Mouse (Mus musculus) adrenal gland, postnatal 36 days (tissue): ENCODE measurements at regions not wholly inside any gene's neighbourhood (a gene's known extent, or its start where the extent isn't known, plus 50 kb on each side); places are given as distances from the start of the nearest gene placed in this dataset.
A peak's percentile ranks its signal among the peaks of the same experiment; 100 is the strongest.

Experiments used
- DNase-seq, 2 experiments: peaks; one replicate each; pipeline ENCODE4 v3.0.0; 2021; ENCODE audit warnings: mixed read lengths in 1 of 2

GRCm38 (mm10) chr9:100097028-100097427 lies 221.1 kb upstream of the Sox14 start:
- DNase-seq: no peak

- DNase-seq: no peak
These were observed 219.6 kb upstream of the Sox14 start for GRCm38 (mm10) chr9:100095559-100095959.

DNA sequence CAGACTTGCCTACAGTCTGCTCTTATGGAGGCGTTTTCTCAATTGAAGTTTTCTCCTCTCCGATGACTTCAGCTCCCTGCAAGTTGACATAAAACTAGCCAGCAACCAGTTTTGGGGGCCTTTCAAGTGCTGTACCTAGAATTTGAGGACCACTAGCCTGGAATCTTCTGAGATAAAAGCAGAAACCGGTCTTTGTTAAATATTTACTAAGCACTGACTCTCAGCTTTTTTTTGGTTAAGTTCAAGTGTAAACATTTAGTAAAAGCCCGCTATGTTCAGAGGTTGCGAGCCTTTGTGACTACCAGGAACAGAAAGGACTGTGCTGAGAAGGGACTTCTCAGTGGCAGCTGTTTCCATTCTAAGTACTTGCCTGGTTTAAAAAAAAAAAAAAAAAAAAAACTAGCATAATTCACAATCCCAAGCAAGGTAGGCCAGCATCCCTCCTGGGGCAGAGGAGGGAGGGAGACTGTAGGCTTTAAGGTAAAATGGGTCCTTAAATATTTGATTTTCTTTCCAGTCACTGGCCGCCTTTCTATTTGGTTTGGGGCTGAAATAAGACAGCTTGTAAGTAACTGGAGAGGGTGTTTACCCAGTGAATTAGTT lies 219.1 kb upstream of the Sox14 start:
- no peak for DNase-seq

DNA sequence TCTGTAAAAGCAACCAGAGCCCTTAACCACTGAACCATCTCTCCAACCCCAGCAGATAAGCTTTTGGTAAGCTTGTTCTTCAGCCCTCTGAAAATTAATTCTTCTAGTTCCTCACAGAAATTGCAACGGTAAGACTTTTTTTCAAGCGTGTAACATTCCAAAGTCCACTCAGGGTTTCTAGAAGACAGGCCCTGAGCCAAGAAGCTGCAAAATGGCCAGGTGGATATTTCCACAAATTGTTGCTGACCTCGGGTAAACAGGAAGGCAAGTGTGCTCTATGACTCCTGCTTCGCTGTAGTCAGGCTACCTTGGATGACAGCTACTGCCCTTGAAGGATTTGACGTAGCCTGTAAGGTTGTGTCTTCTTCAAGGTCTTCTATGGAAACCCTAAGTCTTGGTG lies 195.2 kb upstream of the Sox14 start:
- no peak for DNase-seq

GRCm38 (mm10) chr9:100058541-100058940 lies 182.6 kb upstream of the Sox14 start:
- DNase-seq: no peak

DNA sequence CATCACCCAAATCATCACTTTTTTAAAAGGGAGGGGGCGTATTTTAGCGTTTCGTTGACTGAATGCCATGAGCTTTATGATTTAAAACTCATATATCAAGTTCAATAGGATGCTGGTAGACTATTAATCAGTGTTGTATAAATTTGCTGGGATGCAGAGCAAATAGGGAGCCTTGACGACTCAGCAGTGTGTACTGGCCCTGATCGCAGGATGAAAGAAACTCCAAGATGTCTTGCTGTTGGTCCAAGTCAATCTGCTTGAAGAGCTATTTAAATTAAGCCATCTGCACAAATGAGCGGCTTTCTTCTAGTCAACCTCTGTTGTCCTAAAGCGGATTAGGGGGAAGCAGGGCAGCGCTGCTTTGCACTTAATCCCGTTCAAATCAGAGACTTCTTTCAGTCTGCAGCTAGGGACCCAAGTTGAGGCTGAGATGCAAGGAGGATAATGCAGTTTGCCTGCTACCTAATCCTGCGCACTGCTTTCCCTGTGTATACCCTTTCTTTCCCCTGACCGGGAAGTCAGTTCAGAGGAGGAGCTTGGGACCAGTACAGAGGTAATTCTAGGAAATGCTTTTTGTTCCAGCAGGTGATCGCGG lies 170.3 kb upstream of the Sox14 start:
- no peak for DNase-seq

- DNase-seq: no peak
These were observed 169.7 kb upstream of the Sox14 start for GRCm38 (mm10) chr9:100045636-100046035.

DNA sequence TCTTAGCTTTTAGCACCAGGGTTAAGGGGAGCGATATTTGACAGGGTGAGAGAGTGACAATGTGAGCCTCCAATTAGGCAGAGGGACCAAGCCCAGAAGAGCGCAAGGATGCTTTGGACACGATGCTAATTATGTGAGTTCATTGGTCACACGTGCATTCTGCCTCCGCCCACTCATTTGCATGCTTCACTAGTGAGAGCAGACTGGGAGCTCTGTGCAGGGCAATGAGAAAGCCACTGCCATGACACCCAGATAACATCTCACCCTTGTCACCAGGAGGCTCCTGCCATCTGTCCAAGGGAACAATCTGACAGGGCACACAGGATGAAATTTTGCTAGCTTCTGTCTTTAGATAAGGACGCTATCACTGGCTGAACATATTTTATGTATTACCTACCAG lies 165.8 kb upstream of the Sox14 start:
- no peak for DNase-seq

DNA sequence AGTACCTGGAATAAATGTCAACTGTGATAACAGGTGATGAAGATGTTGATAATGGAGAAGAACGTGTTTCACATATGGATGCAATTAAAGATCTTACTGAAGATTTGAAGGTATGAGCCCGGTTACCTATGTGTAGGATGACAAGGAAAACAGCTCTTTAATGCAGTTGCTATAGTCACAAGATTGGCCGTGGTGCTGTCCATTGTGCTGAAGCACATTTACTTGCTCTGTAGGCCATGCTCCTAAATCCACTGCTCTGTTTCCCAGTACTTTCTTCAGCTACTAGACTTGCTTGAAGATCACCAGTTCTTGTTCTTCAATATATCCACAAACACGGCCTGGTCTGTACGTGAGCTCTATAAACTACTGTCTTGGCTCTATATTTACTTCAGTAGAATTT lies 147.7 kb upstream of the Sox14 start:
- peak in 1 of 2 experiments; percentile 20 for DNase-seq

DNA sequence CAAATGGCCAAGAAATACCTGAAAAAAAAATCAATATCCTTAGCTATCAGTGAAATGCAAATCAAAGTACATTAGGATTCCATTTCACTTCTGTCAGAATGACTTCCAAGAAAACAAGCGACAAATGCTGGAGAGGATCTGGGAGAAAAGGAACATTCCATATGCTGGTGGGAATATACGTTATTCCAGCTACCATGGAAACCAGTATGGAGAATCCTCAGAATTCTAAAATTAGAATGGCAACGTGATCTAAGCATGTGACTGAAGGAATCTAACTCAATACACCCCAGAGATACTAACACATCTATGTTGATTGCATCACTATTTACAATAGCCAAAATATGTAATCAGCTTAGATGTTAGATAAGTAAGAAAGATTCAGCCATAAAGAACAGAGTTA lies 146.1 kb upstream of the Sox14 start:
- DNase-seq: no peak

DNA sequence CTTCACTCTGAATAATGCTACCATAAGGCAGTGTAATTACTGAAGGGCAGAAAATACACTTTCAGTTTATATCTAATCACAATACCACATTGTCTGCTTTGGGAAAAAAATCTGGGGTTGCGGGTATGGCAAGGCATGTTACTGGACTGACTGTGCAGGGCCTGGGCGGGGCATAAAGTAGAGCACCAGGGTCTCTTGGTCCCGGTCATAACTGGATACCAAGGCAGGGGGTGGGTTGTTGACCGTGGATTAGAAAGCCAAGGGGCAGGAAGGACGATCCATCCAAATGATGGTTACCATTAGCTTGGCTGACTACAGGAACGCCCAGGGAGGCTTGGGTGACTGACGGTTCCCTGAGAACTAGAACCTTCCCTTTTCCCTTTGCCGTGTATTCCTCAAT lies 119.2 kb upstream of the Sox14 start:
- DNase-seq: no peak

DNA sequence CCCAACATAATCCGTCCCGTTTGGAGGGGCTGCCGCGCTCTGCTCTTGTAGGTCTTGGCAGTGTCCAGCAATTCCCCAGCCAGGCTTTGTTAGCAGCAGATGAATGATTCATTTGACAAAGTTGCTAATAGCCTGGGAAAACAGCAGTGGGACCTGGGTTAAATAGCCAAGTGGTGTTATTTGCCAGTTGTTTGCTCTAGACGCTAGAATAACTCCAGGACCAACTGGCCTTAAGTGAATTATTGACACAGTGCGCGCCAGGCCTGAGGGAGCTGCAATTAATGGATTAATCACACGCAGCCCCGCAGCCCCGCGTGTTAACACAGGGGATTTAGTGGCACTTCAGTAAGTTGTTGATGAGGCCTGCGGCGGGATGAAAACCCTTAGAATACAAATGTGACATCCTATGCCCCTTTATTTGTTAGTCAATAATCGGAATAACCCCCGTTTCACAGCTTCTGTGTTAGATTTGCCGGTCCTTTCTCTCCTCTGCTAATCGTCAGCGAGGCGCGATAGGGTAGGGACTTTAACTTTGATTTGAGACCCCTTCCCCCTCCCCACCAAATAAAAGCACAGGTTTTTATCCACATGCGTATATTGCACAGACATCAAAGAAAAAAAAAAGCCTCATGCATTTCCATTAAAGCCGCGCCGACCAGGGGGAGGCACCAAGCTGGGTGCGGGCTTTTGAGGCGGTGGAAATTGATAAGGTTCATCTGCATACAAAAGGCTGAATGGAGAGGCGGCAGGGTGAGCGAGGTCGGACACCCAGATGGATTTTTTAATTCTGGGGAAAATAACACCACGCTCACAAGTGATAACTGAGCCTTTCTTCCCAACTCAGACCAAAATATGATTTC lies 118.5 kb upstream of the Sox14 start:
- DNase-seq: no peak

DNA sequence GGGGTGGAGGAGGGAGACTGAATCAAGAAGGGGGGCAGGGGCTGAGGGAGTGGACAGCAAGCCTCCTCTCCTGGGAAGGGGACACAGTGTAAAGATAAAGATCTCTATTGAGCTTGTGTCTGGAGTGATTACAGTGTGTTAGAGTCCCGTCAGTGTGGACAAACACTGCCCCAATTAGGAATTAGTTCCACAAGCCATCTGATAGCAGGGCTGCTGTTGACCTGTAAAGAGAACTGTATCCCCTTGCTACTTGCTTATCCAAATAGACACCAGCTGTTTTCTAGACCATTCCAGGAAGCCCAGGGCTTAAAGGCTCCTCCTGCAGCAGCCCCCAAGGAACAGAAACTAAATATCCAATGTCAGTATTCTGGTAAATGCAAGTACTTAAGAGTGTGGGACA lies 111.4 kb upstream of the Sox14 start:
- DNase-seq: no peak

DNA sequence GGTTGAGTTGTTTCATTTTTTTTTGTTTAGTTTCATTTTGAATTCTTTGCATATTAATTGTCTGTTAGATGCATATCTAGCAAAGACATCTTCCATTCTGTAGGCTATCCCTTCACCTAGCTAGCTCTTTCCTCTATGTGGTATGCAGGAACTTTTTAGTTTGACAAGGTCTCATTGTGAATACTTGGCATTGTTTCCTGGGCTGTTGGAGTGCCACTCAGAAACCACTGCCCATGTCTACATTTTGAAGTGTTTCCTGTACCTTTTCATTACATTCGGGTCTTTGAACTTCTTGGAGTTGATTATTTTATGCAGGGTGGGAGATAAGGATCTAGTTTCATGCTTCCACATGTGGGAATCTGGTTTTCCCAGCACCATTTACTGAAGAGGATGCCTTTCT lies 104.8 kb upstream of the Sox14 start:
- DNase-seq: no peak

GRCm38 (mm10) chr9:99961561-99961960 lies 85.6 kb upstream of the Sox14 start:
- DNase-seq: no peak

- DNase-seq: no peak
These were observed 78.8 kb upstream of the Sox14 start for GRCm38 (mm10) chr9:99954720-99955119.

- no peak for DNase-seq
These were observed 78.2 kb upstream of the Sox14 start for GRCm38 (mm10) chr9:99954038-99954618.
